Mouse (Mus musculus): ENCODE results near the gene Micall2. TPM values are rescaled to one million over a fixed set of nuclear protein-coding genes. Genes with fewer than 3 reads are reported as not detected.

The Micall2 gene
- polyA plus RNA-seq, 1 experiment from 2014 or later = 8.9 TPM

DNA sequence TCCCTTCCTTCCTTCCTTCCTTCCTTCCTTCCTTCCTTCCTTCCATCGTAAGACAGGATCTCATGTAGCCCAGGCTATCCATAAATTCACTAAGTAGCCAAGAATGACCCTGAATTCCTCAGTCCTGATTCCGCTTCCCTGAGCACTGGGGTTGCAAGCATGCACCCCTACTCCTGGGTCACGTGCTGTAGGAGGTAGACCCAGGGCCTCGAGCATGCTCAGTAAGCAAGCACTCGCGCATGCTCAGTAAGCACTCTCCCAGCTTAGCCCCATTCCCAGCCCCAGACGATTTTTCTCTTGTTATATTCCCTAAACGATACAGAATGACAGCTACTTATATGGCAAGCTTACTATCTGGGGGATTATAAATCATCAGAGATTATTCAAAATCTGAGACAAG is 74.4 kb downstream of the Micall2 start:
- WGBS = 71% methylated on average over 7 of the region's 8 CpGs

DNA sequence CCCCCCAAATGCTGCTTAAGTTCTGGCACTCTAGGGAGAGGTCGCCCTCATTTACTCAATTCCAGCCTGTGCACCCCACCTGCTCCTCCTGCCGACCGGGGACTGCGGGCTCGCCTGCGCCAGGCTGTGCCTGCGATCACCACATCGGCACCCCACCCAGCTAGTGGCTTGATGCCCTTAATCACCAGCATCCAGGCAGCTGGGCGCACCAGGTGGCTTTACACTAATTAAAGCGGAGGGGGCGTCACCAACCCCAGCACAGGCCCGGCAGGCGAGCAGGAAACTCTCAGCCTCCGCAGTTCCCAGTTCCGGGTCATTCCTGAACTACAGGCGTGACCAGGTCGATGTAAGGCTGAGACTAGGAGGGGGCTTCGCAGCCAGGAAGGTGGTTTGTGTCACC is 76.8 kb downstream of the Micall2 start:
- WGBS = 1% methylated on average over 18 of the region's 18 CpGs
- peaks cover 15% of the 10 kb centered on the region for H3K4me1 ChIP-seq
- H3K27ac ChIP-seq = no peak overlapping the region; the same call in 1 of the 2 replicates
- H3K4me3 ChIP-seq = peak overlapping the region; percentile 35
- H3K27me3 ChIP-seq (ENCODE audit: low read depth, poor library complexity, severe bottlenecking) = peaks cover 87% of the 10 kb centered on the region
- DNase-seq (ENCODE audit: low spot score) = peak; percentile 45
- no peaks in the 10 kb centered on the region for H3K36me3 ChIP-seq
- no peaks in the 10 kb centered on the region for H3K9me3 ChIP-seq (replicated peaks)

More for the DNA sequence above, 74.4 kb downstream of the Micall2 start:
- no peak overlapping the region for H3K4me3 ChIP-seq
- H3K27ac ChIP-seq = no peak overlapping the region
- H3K4me1 ChIP-seq = peaks cover 20% of the 10 kb centered on the region
- no peak for DNase-seq (ENCODE audit: low spot score)
- H3K9me3 ChIP-seq (replicated peaks) = no peaks in the 10 kb centered on the region
- peaks cover 96% of the 10 kb centered on the region for H3K27me3 ChIP-seq (ENCODE audit: low read depth, poor library complexity, severe bottlenecking)
- no peaks in the 10 kb centered on the region for H3K36me3 ChIP-seq

GRCm38 (mm10) chr5:139658865-139659264 is 77.3 kb downstream of the Micall2 start:
- WGBS = 29% methylated on average over 7 of the region's 7 CpGs
- H3K27ac ChIP-seq = no peak overlapping the region
- H3K9me3 ChIP-seq (replicated peaks) = no peaks in the 10 kb centered on the region
- peaks cover 83% of the 10 kb centered on the region for H3K27me3 ChIP-seq (ENCODE audit: low read depth, poor library complexity, severe bottlenecking)
- DNase-seq (ENCODE audit: low spot score) = no peak
- H3K4me1 ChIP-seq = peaks cover 12% of the 10 kb centered on the region
- peak overlapping the region; percentile 35 for H3K4me3 ChIP-seq
- H3K36me3 ChIP-seq = no peaks in the 10 kb centered on the region

DNA sequence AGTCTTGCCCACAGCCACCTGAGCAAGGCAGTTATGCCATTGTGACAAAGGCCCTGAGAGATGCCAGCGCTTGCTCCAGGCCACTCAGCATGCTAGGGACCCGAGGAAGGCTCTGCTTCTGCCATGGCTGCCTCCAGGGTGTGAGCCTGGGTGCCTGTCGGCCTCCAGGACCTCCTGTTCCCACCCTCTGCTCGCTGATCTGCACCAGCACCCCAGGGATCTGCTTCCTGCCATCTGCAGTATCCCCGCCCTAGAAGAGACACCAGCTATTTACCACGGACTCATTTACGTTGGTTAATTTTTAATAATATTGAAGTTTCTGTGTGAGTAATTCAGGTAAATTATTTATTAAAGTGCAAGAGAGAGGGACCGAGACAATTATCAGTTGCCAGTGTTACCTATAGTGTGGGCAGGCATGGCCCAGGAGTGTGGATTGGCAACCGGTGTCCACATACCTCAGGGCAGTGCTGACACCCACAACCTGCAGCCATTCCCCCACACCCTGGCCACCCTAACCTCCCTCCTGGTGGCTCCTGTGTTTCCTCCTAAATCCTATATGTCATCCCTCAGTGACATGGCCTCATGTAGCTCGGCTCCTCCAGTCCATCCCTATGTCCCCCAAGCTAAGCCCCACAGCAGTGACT is 78.1 kb downstream of the Micall2 start:
- peaks cover 80% of the 10 kb centered on the region for H3K27me3 ChIP-seq (ENCODE audit: low read depth, poor library complexity, severe bottlenecking)

More for the DNA sequence above, 78.1 kb downstream of the Micall2 start:
- 69% methylated on average over 10 of the region's 10 CpGs for WGBS
- Histone ChIP-seq H3K4me1 (peaks cover 12% of the 10 kb centered on the region), H3K27ac (no peak overlapping the region), H3K9me3 (replicated peaks) (no peaks in the 10 kb centered on the region), H3K36me3 (no peaks in the 10 kb centered on the region), H3K4me3 (no peak overlapping the region)
- DNase-seq (ENCODE audit: low spot score) = no peak

Small RNA genes lying within 50 kb of the gene (microRNA-seq; reads per million reads assigned to microRNA genes)
- not detected for gene Mir7037

Other genes starting within 250 kb of the Micall2 start
- 0.50 and 1.1 TPM in 2 replicates for gene Uncx, start 192.8 kb downstream of the Micall2 start, polyA plus RNA-seq (2016; fragmentation: Nextera tagmentation; extraction: Ambion mirVana)
- gene Ints1, start 39.3 kb upstream of the Micall2 start, polyA plus RNA-seq (2016; fragmentation: Nextera tagmentation; extraction: Ambion mirVana) = 42.5 and 43.7 TPM in 2 replicates
- gene Mafk, start 55.2 kb upstream of the Micall2 start, polyA plus RNA-seq (2016; fragmentation: Nextera tagmentation; extraction: Ambion mirVana) = 7.1 and 8.1 TPM in 2 replicates
- 2.1 and 2.2 TPM in 2 replicates for gene Tmem184a, start 83.6 kb upstream of the Micall2 start, polyA plus RNA-seq (2016; fragmentation: Nextera tagmentation; extraction: Ambion mirVana)
- gene Gm26938, start 90.1 kb upstream of the Micall2 start, polyA plus RNA-seq (2016; fragmentation: Nextera tagmentation; extraction: Ambion mirVana) = not detected in 2 replicates
- 89.9 and 116 TPM in 2 replicates for gene Psmg3, start 90.5 kb upstream of the Micall2 start, polyA plus RNA-seq (2016; fragmentation: Nextera tagmentation; extraction: Ambion mirVana)
- gene Elfn1, start 171.6 kb upstream of the Micall2 start, polyA plus RNA-seq (2016; fragmentation: Nextera tagmentation; extraction: Ambion mirVana) = 0.10 and 0.18 TPM in 2 replicates

All from limb, embryonic 10.5 days (tissue).